Mouse (Mus musculus): ENCODE results near the gene Lgalsl.

The Lgalsl gene

GRCm38 (mm10) chr11:20778861-20779563 is 51.8 kb downstream of the Lgalsl start:
- no peak for DNase-seq

GRCm38 (mm10) chr11:20778298-20778697 is 52.6 kb downstream of the Lgalsl start:
- DNase-seq: no peak

GRCm38 (mm10) chr11:20776668-20777067 is 54.2 kb downstream of the Lgalsl start:
- no peak for DNase-seq

Measured in right cerebral cortex, adult 18-20 months (tissue).